Mouse (Mus musculus): ENCODE data around the gene Krt17.
A peak's percentile ranks its signal among the peaks of the same experiment; 100 is the strongest.
"Not testable (repeated sequence)": the region's sequence is repeated elsewhere in the genome, so short reads cannot be mapped to it uniquely, and the experiment has no call there.

The Krt17 gene

DNA sequence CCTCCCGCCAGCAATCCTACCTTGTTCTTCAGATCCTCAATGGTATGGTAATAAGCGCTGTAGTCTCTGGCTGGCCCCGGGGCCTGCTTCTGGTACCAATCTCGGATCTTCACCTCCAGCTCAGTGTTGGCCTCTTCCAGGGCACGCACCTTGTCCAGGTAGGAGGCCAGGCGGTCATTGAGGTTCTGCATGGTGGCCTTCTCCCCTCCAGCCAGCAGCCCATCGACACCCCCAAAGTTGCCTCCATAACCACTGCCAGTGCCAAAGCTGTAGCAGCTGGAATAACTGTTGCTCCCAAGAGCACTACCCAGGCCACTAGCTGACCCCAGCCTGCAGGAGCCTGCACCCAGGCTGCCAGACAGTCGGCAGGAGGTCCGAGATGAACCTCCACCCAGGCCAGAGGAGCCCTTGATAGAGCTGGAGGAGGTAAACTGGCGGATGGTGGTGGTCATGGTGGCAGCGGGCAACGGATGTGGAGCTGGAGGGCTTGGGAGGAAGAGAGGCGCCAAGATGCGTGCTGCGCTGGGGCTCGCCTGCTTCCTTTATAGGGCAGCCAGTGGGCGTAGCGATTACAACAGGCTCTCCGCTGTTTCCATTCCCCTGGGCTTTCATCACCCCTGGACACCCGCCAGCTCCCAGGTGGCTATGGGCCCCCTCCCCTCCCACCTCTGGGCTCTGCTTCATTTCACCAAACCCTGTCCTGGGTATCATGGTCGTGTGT, at the start of gene Krt17:
Krt17 (minus strand) TSS at position 516 of the 721 bp plus-strand sequence.
- DNase-seq (ENCODE audit: low read depth, low spot score), result no peak

GRCm38 (mm10) chr11:100308672-100309071, 47.8 kb upstream of the Krt17 start:
- not testable (repeated sequence) for DNase-seq (ENCODE audit: low read depth, low spot score)

GRCm38 (mm10) chr11:100307900-100308299, 47.1 kb upstream of the Krt17 start:
- DNase-seq (ENCODE audit: low read depth, low spot score), result no peak

DNA sequence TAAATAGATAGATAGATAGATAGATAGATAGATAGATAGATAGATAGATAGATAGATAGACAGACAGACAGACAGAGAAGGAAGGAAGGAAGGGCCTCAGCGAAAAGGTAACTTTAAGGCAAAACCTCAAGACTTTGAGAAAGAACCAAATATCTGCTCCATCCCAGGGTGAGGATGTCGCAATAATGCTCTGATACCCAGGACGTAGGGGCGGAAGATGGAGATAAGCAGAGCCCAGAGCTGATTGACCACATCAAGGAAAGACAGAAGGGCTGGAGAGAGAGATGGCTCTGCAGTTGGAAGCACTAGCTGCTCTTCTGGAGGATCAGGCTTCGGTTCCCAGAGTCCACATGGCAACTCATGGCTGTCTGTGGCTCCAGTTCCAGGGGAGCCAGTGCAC, 40.5 kb upstream of the Krt17 start:
- no peak for DNase-seq (ENCODE audit: low read depth, low spot score)

DNA sequence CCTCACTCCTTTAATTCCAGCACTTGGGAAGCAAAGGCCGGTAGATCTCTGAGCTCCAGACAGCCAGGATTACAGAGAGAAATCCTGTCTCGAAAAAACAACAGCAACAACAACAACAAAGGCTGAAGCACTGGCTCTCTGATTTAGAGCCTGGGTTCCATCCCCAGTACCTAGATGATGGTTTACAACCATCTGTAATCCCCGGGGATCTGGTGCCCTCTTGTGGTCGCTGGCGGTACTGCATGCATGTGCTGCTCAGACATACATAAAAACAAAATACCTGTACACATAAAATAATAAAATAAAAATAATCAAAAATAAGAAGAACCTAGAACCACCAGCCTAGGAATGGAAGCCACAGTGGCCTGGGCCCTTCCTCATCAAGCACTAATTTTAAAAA, 39.5 kb upstream of the Krt17 start:
- DNase-seq (ENCODE audit: low read depth, low spot score), result no peak

- DNase-seq (ENCODE audit: low read depth, low spot score), result no peak
Observed at GRCm38 (mm10) chr11:100298274-100299036, 37.6 kb upstream of the Krt17 start.

DNA sequence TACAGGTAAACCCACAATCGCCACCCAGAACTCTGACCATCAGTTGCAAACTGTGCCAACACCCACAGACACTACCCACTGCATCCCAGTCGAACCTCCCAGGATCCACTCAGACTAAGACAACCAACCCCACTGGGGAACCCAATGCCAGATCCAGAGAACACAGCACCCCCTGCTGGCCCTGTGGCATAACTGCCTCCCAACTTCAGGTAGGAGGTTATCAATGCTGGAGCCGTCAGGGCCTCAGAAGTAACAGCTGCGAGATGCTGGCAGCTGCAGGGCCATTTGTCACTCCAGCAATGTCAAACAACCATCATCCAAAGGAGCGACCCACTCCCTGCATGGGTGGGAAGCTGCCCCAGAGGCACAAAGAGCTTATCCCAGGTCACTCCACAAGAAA, 37.0 kb upstream of the Krt17 start:
- DNase-seq (ENCODE audit: low read depth, low spot score), result no peak

DNA sequence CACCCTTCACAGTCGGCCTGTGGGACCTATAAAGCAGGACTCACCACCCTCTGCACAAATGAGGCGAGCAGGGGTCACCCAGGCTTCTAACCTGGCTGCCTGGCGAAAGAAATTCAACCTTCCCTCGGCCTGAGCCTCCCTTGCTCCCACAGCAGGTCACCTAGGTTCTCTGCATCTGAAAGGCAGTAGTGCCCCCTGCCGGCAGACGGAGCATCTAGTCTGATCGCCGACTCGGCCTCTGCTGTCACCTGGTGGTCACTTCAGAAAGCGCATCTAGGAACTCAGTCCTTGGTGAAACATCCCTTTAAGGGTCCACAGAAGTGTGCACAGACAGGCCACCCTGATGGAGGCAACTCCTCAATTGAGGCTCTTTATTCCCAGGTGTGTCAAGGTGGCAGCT, 34.5 kb upstream of the Krt17 start:
- DNase-seq (ENCODE audit: low read depth, low spot score), result no peak

DNA sequence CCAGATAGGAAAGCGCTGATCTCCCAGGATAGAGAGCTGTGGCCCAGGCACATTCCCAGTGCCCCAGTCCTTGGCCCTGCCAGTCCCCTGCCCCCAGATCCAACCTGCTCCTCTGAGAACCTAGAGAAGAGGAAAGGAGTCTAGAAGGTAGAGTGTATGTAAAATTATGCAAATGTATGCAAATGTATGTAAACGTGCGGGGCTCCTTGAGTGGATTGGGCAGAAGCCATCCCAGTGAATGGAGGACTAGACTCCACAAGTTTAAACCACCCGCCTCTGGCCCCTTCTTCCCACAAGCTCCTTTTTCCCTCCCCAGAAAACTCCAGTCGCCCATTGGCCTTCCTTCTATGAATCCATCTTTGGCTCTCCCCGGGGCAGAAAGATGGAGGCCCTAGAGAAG, 32.1 kb upstream of the Krt17 start:
- no peak for DNase-seq (ENCODE audit: low read depth, low spot score)

DNA sequence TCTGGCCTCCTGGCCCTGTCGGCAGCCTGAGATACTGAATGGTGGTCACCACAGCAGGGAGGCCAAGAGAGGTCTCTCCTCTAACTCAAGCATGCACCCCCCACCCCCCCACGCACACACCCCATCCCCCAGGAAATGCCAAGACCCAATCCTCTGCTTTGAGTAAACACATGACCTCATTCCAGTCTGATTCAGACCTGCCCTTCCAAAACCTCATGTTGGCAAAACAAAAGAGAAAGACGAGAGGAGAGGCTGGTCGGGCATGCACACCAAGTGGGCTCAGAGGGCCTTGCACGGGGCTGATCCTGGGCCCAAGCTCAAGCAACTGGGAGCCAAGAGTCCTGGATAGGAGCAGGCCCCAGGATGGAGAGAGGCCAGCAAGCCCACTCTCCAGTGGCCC, 29.4 kb upstream of the Krt17 start:
- DNase-seq (ENCODE audit: low read depth, low spot score), result no peak

DNA sequence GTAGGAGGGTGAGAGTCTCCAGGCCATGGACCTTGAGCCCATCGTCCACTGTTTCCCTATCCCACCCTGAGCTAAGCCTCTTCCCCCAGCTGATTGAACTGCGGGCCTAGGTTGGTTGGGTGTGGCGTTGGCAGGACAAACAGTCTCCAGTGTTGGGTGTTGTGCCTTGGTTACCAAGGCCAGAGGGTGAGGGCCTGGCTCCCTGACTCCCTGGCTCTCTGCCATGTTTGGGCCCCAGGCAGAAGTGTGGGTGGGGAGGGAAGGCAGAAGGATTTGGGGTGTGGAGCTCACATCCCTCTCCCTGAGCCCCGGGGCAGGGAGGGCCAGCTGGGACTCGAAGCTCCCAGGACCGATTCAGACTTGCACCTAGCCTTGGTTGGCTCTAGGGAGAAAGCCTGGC, 28.1 kb upstream of the Krt17 start:
- no peak for DNase-seq (ENCODE audit: low read depth, low spot score)

DNA sequence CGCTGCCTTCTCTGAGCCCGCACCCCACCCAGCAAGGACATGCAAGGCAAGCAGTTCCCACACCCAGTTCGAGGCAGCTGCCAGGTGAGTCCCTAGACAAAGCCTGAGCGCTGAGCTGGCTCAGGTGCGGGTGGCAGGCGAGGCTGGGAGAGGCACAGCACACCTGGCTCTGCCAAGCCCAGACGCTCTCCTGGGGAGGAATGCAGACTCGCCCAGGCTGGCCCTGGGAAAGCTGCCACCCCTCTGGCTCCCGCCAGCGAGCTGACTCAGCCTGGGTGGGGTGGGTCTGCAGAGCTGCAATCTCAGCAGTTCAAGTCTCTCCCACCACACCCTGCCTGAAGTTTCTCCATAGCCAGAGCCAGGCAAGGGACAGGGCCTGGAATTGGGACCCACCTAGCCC, 26.2 kb upstream of the Krt17 start:
- no peak for DNase-seq (ENCODE audit: low read depth, low spot score)

DNA sequence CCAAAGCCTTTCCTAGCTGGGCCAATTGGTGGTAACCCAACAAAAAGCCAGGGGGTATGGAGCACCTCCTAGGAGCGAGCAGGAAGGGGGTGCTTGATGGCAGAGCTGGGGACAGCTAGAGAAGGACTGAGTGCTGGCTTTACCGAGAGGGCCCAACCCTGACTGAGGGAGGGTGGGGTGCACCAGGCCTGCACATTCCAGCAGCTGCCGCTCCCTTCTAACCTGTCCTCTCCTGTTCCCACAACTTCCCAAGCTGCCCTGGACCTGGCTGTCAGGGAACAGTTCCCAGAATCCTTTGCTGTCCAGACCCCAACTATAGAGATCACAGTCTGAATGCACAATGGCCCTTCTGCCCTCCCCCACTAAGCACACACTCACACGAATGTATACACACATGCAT, 24.2 kb upstream of the Krt17 start:
- DNase-seq (ENCODE audit: low read depth, low spot score), result no peak

DNA sequence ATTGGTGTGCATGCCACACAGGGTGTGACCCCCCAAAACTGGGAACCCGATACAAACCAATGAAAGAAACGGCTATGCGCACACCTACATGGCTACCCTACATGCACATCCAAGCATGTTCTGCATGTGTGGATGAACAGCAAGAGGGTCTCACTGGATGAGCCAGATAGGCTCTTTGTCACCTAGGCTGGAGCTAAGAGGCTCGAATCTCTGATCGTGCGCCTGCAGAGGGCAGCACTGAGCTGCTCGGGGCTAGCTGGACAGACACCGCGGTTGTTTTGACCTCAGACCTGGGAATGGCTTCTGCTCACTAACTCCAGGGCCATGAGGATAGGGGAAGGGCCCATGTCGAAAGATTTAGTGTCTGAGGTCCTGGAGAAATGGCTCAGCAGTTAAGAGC, 21.7 kb upstream of the Krt17 start:
- no peak for DNase-seq (ENCODE audit: low read depth, low spot score)

DNA sequence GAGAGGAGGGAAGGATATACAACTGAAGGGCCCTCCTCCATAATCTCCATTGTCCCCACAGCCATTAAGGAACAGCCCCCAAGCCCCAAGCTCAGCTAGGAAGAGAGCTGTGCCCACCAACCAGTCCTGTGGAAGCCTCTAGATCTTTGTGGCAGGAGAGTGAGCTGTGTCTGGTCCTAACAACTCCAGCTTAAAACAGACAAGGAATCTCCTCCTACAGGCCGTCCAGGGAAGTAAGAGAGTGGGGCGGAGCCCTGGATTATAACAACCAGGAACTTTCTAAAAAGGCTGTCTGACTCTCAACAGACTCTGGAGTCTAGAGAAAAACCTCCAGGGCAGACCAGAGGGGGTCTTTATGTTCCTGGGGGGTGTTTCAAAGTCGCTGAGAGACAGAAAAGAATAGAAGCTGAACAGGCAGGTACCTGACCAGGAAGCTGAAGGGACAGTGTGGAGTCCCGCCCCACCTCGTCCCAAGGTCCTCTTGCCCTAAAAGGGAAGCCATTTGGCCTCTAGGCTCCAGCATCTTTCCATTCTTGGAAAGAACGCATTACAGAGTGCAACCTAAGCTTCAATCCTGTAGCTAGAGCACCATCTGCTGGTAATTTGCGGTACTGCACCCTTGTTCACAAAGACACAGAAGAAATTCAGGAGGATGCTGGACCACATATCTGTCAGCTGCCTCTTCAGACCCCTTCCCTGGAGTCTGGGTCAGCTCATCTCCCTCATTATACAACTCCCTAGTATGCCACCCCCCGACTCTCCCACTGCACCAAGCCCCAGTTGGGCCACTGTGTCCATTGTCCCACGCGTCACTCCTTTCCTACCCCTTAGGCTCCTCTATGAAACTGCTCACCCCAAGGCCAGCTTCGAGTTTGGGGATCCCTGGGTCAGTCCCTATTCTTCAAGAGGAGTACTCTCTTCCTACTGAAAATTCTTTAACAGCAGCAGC, 21.0 kb upstream of the Krt17 start:
- DNase-seq (ENCODE audit: low read depth, low spot score), result peak; percentile 64

DNA sequence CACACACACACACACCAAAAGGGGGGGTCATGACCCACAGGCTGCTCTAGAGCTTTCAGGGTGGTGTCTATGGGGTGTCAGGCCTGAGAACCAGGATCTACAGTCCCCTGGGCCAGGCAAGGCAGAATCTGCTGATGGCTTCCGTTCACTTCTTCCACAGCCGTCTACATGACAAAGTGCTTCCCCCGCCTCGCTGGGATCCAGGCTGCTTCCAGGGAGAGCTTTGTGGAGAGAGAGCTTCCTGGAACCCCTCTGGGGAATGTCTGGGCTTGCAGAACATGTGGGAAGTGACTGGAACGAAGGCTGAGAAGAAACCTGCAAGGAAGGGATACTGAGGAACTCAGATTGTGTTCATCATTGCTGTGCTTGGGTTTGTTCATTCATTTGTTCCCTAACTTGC, 17.9 kb upstream of the Krt17 start:
- DNase-seq (ENCODE audit: low read depth, low spot score), result no peak

- no peak for DNase-seq (ENCODE audit: low read depth, low spot score)
Observed at GRCm38 (mm10) chr11:100277726-100278480, 17.1 kb upstream of the Krt17 start.

DNA sequence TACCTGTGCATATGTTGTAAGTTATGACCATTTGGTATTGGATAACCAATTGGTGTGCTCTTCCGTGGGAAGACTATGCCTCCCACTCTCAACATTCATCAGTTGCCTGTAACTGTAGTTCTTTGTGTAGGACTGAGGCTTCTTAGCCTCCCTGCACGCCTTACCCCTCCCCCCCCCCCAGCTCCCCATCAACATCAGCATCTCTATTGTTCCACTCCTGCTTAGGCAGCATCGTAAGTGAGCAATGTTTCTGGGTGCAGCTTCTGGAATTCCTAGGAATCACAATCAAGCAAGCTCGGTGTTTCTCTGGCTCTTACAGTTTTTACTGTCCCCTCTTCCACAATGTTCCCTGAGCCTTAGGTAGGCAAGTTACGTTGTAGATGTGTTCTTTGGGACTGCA, 14.6 kb upstream of the Krt17 start:
- no peak for DNase-seq (ENCODE audit: low read depth, low spot score)

DNA sequence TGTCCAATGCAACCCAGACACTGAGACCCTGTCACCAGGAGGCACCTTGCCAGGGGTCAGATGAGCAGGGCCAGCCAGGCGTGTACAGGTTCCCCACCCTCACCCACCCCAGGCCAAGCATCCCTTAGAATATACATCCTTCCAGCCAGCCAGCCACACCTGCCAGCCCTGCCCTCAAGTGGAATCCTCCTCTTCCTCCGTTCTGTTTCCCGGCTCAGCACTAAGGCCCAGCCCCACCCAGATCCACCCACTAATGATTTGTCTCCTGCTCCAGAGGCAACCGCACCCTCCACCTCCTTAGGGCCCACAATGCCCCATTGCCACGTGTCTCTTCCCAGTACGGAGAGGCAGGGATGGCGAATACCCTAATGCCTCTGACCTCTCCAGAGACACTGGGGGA, 13.9 kb upstream of the Krt17 start:
- no peak for DNase-seq (ENCODE audit: low read depth, low spot score)

GRCm38 (mm10) chr11:100271878-100272277, 11.0 kb upstream of the Krt17 start:
- no peak for DNase-seq (ENCODE audit: low read depth, low spot score)

- DNase-seq (ENCODE audit: low read depth, low spot score), result no peak
Observed at GRCm38 (mm10) chr11:100269821-100270332, 9.0 kb upstream of the Krt17 start, which contains the start of gene Krt42. TSS of gene Krt42 (minus strand) at chr11:100269871.

Measured in brain, embryonic 18.5 days (tissue).